Mouse (Mus musculus): Measurements from ENCODE around the gene Gpr171. TPM values are rescaled to one million over a fixed set of nuclear protein-coding genes. Genes with fewer than 3 reads are reported as not detected.

Gene Gpr171
- total RNA-seq (2023) = 1 to 10 TPM; 2.2 to 2.8 TPM

DNA sequence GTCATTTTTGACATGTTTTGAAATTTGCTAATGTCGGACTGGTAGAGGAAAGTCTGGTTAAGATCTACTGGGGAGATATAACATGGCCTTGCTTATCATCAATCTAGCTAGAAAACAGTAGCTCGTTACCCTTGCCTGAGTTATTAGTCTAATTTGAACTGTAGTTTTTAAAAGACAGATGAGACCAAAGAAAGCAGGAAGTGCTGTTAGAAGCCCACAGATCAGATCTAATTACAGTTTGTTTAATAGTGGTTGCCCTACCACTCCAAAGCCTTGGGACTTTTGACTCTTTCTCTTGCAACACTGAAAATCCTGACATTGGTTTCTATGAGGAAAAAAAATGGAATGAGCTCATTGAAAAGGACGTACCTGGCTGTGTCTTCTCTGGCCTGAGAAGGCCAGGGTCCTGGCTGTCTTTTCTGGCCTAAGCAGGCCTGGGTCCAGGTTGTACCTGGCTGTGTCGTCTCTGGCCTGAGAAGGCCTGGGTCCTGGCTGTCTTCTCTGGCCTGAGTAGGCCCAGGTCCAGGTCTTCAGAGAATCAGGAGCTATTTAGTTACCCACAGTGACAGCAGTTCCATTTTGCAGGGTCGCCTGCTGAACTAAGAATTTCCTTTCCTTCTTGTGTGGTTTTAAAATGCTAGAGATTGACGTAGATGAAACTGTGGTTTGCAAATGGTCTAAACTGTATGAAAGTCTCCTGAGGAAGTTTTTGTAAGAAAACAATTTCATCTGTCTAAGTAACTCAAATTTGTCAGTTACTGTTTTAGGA is at the start of gene Gpr171:
Gene Gpr171, minus strand, starts transcription at position 604 of the 769 bp plus-strand sequence.

Other genes starting within 250 kb of the Gpr171 start
- gene Clrn1, start 216.5 kb downstream of the Gpr171 start, total RNA-seq (2023) = not detected
- gene Med12l, start 96.0 kb downstream of the Gpr171 start, total RNA-seq (2023) = under 1 TPM; 0.52 to 0.76 TPM
- 10 to 100 TPM in 1 of 2 experiments, 1 to 10 TPM in 1; 9.3 to 12.1 TPM for gene P2ry14, start 51.8 kb upstream of the Gpr171 start, total RNA-seq (2023)
- gene Gpr87, start 93.3 kb upstream of the Gpr171 start, total RNA-seq (2023) = not detected
- gene P2ry13, start 109.1 kb upstream of the Gpr171 start, total RNA-seq (2023) = 10 to 100 TPM; 56.7 to 59.2 TPM
- gene P2ry12, start 161.1 kb upstream of the Gpr171 start, total RNA-seq (2023) = 10 to 100 TPM; 24.3 to 25.9 TPM
- gene Igsf10, start 242.6 kb upstream of the Gpr171 start, total RNA-seq (2023) = under 1 TPM; 0.39 to 0.58 TPM